Mouse (Mus musculus) lung, postnatal 0 days (tissue): ENCODE measurements at regions not wholly inside any gene's neighbourhood (a gene's known extent, or its start where the extent isn't known, plus 50 kb on each side); places are given as distances from the start of the nearest gene placed in this dataset.

Experiments used
- CTCF ChIP-seq: IDR thresholded peaks from 2 replicates; pipeline ENCODE4 v1.5.1; 2016; ENCODE audit warnings: antibody characterized with exemption, mild to moderate bottlenecking
- EP300 ChIP-seq: IDR thresholded peaks from 2 replicates; pipeline ENCODE4 v1.6.1; 2016; ENCODE audit warnings: antibody characterized with exemption, mild to moderate bottlenecking, control low read depth

DNA sequence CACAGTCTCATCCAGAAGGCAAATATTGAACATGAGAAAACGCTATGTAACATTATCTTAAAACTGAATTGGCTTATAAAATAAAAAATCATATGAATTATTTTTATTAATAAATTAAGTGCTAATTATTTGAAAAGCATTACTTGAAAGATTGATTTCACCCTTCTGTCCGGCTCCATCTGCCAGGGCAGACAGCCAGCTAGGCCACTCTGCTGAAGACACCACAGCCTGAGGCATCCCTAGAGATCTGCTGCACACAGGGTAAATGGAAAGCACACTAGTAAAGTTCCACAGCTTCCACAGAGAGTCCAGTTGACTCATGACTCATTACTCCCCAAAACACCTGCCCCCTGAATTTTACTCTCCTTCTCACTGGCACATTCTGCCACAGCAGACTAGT, 1283.2 kb upstream of the Gje1 start:
- TF ChIP-seq CTCF (no peak), EP300 (no peak)
